Mouse (Mus musculus) cerebellum, adult 8-10 months (tissue): ENCODE measurements around the gene Mycbp2.
A peak's percentile ranks its signal among the peaks of the same experiment; 100 is the strongest.

Experiments used
- DNase-seq: peaks from one replicate; pipeline ENCODE4 v3.0.0; 2022

The Mycbp2 gene

GRCm38 (mm10) chr14:103256866-103257265, 89.7 kb downstream of the Mycbp2 start:
- DNase-seq: no peak

- peak; percentile 20 for DNase-seq
Observed at GRCm38 (mm10) chr14:103254311-103254710, 92.3 kb downstream of the Mycbp2 start.

DNA sequence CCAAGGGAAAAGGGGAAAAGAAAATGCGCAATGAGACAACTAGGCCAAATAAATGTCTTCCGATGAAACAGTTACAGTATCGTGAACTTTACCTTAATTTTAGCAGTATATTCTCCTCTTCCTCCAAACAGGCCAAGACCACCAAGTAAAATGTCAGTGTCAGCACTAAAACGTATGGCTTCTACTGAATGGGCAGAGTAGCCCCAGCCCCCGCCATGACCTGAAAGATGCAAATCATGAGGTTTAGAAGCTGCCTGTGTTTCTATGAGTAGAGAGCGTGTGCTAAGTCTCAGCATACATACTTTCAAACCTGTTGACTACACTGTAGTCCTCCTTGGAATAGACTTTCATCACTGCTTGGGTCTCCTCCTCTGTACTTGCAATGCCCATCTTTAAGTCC, 104.6 kb downstream of the Mycbp2 start:
- DNase-seq: no peak

GRCm38 (mm10) chr14:103234770-103235169, 111.8 kb downstream of the Mycbp2 start:
- DNase-seq: no peak

DNA sequence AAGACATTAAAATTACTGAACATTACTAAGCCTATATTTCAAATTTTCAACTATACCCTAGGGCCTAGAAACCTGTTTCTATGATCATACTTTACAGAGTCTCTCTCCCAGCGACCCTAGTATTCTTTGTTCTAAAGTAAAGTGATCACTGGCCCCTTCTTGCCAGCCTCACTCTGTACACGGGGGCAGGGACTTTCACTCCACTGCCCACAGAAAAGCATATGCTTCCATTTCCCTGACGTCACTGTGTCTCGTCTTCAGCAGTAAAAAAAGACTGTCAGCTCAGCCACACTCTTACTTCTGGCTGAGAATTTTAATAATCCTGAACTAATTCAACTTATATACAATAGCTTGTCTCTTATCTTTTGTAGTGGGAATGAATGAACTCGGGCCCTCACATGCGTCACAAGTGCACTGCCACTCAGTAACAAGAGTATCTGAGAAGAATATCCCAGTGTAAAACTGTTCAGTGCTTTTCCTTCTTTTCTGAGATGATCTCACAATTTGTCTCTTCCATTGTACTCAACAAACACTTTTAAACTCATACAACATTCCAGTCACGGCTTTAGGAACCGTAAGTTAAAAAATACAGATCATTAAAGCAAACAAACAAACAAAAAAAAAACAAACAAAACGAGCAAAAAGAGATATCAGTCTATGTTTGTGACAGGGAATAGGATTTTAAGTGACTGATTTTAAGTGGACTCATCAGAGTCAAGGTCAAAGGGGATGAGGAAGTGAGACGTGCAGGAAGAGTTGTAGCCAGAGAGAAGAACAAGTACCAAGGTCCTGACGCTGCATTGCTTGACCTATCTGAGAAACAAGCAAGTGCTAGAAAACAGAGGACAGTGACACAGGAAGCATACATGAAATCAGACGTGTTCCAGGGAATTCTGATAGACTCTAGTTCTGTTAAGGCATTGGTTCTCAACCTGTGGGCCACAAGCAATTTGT, 112.7 kb downstream of the Mycbp2 start:
- no peak for DNase-seq

DNA sequence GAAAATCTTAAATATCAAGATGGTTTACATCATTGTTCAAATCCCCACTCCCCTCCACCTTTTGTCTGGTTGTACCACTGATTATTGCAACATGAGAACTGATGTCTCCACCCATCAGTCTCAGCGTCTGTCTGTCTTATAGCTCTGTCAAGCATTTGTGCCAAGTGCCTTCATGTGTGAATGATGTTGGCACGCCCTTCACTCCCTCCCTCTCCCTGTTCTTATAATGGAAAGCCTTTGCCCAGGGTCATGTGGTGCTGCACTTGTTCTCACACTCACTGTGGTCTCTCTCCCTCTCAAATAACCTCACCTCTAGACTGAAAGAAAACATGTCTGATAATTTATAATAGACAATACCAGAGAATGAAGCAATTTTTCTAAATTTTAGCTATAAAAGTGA, 124.3 kb downstream of the Mycbp2 start:
- DNase-seq: no peak

- no peak for DNase-seq
Observed at GRCm38 (mm10) chr14:103221751-103222150, 124.9 kb downstream of the Mycbp2 start.

- no peak for DNase-seq
Observed at GRCm38 (mm10) chr14:103216331-103216730, 130.3 kb downstream of the Mycbp2 start.

GRCm38 (mm10) chr14:103186658-103187057, 160.0 kb downstream of the Mycbp2 start:
- DNase-seq: no peak

DNA sequence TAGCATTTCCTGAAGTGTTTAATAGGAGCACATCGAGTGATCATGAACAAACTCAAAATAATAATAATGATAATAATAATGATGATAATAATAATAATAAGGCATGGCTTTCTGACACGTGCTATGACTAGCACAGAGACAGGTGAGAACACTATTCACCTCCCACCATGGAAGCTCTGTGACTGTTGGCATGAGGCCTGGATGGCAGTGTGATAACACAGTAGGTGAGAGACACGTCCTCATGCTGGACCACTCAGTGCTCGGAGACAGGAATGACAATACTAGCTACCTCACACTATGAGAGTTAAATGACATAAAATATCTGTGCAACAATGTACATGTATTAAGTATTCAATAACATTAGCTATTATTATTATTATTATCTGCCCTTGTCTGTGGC, 160.5 kb downstream of the Mycbp2 start:
- DNase-seq: no peak

DNA sequence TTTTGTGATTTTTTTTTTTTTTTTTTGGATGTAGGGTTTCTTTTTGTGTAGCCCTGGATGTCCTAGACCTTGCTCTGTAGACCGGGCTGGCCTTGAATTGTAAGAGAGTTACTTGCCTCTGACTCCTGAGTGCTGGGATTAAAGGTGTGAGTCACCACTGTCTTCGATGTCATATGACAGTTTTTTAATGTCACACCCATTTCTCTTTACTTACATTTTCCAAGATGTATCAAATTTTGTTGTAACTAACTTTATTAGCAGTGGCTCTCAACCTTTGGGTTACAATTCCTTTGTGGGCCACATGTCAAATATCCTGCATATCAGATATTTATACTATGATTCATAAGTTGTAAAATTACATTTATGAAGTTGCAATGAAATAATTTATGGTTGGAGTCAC, 166.5 kb downstream of the Mycbp2 start:
- no peak for DNase-seq

GRCm38 (mm10) chr14:103162923-103163322, 183.7 kb downstream of the Mycbp2 start:
- DNase-seq: no peak

- DNase-seq: no peak
Observed at GRCm38 (mm10) chr14:103155685-103156084, 190.9 kb downstream of the Mycbp2 start.

DNA sequence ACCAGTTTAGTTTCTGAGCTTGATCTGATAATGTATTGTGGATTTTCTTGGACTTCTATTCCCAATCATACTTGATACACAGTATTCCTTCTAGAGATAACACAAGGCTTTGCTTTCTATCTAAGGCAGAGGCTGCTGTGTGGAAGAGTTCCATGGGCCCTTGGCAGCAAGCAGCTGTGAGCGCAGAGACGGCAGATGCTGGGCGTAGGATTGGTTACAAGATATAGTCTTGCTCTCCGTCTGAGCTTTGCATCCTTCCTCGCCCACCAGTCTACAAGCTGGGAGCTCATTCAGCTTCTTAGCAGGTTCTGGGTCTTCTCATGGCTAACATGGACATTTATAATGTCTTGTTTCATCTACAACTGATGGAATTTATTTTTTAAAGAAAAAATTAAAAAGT, 196.5 kb downstream of the Mycbp2 start:
- DNase-seq: no peak

DNA sequence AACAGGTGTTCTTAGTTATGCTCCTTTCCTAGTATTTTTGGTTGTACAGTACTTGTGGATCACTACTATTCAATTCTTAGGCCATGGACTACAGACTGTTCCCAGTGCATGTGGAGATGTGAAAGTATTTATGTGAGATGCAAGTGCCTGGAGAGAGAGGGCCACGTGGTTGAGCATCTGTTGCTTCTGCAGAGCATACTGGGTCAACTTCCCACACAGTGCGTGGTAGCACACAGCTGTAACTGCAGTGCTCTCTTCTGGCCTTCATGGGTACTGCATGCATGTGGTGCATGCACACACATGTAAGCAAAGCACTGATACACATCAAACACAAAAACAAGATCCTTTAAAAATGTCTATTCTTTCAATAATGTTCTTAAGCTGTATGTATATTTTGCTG, 214.6 kb downstream of the Mycbp2 start:
- no peak for DNase-seq

- DNase-seq: no peak
Observed at GRCm38 (mm10) chr14:103125756-103126155, 220.9 kb downstream of the Mycbp2 start.

- no peak for DNase-seq
Observed at GRCm38 (mm10) chr14:103114994-103115670, 231.5 kb downstream of the Mycbp2 start.

- DNase-seq: no peak
Observed at GRCm38 (mm10) chr14:103112606-103113363, 233.8 kb downstream of the Mycbp2 start.

DNA sequence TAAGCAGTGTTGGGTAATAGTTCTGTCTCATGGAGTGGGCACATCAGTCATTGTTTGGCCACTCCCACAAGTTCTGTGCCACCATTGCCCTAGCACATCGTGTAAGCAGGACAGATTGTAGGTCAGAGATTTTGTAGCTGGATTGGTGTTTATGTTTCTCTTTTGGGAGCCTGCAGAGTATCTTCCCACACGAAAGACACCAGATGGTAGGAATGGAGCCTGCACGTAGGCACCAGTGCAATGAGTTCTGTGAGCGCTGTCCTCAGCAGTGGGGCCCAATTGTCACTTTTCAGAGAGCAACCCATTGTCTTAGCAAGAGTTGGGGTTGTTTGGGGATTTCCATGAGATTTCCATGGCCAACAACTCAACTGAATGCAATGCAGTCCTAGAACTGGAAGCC, 236.6 kb downstream of the Mycbp2 start:
- DNase-seq: no peak

GRCm38 (mm10) chr14:103106301-103106700, 240.3 kb downstream of the Mycbp2 start:
- no peak for DNase-seq

DNA sequence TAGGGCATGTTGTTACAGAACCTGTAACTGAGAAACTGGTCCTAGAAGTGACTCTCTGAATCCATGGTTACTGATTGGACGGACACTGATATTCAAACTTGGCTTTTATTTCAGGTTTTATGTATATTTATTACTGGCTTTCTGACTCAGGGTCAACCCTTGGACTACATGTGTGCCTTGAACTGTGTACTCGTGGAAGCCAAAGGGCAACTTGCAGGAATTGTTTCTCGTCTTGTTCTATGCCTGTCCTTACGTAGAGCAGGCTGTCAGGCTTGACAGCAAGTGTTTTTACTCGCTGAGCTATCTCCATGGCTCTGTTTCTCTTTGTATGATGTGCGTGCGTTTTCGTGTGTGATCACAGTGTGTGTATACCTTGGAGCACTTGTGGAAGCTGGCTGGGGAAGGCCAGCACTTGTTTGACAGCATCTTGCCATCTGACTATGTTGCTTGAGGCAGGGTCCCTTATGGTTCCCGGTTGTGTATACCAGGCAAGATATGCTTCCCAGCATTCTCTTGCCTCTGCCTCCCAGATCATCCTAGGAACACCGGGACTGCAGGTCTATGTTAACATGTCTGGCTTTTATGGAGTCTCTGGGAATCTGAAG, 243.8 kb downstream of the Mycbp2 start:
- DNase-seq: no peak

DNA sequence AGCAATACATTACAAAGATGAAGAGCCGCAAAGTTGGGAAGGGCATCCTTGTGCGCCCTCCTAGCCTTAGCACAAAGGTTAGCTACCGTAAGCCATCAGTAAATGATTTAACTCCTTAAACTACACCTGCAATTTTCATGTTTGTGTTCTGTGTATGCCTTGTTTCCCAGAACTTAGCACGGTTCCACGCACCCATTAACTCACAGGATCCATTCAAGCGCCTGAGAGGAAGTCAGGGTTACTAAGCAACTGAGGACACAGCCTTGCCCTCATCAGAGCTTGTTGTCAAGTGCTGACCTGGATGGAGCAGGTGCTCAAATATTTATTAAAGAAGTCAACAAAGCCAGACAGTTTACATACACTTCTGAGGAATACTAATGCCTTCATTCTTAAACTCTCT, 244.4 kb downstream of the Mycbp2 start:
- no peak for DNase-seq

GRCm38 (mm10) chr14:103101171-103101570, 245.4 kb downstream of the Mycbp2 start:
- DNase-seq: no peak
